Mouse (Mus musculus) limb, embryonic 11.5 days (tissue): ENCODE measurements around the gene Brf1. TPM values are rescaled to one million over a fixed set of nuclear protein-coding genes. Genes with fewer than 3 reads are reported as not detected.

Experiments
- ATAC-seq: fragments of 200-750 bp; cut with Nextera tagmentation; 2 replicates; pipeline ENCODE4 v1.8.0; 2017; ENCODE audit warnings: low read depth; ENCODE audit not compliant: insufficient number of reproducible peaks, low FRiP score, low TSS enrichment
- DNase-seq: peaks from one replicate; pipeline ENCODE4 v3.0.0-alpha.2; 2015; ENCODE audit warnings: low spot score
- H3K27ac ChIP-seq: fragments of 300-500 bp; sonication (generic); replicated peaks from 2 replicates; pipeline ENCODE4 v1.5.1; 2014; ENCODE audit warnings: low read depth, mild to moderate bottlenecking, low read length
- H3K27me3 ChIP-seq: fragments of 300-500 bp; sonication (generic); 2 replicates; pipeline ENCODE4 v1.6.1; 2014; ENCODE audit warnings: mild to moderate bottlenecking, low read length, mixed read lengths; ENCODE audit not compliant: control insufficient read depth, insufficient read depth
- H3K36me3 ChIP-seq: fragments of 300-500 bp; sonication (generic); 2 replicates; pipeline ENCODE4 v1.6.1; 2014; ENCODE audit warnings: mild to moderate bottlenecking, low read length, moderate library complexity, mixed read lengths; ENCODE audit not compliant: control insufficient read depth, insufficient read depth
- H3K4me1 ChIP-seq: fragments of 300-500 bp; sonication (generic); 2 replicates; pipeline ENCODE4 v1.6.1; 2014; ENCODE audit warnings: low read length, mixed read lengths; ENCODE audit not compliant: control insufficient read depth, insufficient read depth
- H3K4me2 ChIP-seq: fragments of 300-500 bp; sonication (generic); 2 replicates; pipeline ENCODE4 v1.6.1; 2014; ENCODE audit warnings: low read depth, mild to moderate bottlenecking, moderate library complexity; ENCODE audit not compliant: severe bottlenecking
- H3K4me3 ChIP-seq: fragments of 300-500 bp; sonication (generic); 2 replicates; pipeline ENCODE4 v1.5.1; 2014; ENCODE audit warnings: low read depth, low read length
- H3K9ac ChIP-seq: fragments of 300-500 bp; sonication (generic); 2 replicates; pipeline ENCODE4 v1.6.1; 2014; ENCODE audit warnings: mild to moderate bottlenecking, low read length
- H3K9me3 ChIP-seq: fragments of 300-500 bp; sonication (generic); 2 replicates; pipeline ENCODE4 v1.6.1; 2016; ENCODE audit warnings: low read length; ENCODE audit not compliant: control insufficient read depth
- WGBS: fragments of 180-500 bp; shearing (Covaris S2); extraction: QIAGEN DNeasy Blood & Tissue Kit; methylation state at CpG from one replicate; pipeline ENCODE4 v1.1.7; 2014; 5-methylcytosine and 5-hydroxymethylcytosine counted together
- polyA plus RNA-seq: library from polyadenylated mRNA; unstranded; fragments of >200 nt; fragmentation: Nextera tagmentation; extraction: Ambion mirVana; gene quantifications from 2 replicates; pipeline ENCODE4 v1.2.1, GENCODE M21; 2014

Gene Brf1
- polyA plus RNA-seq, 1 experiment from 2014 or later, result 58.8 TPM

- H3K4me3 ChIP-seq, result no peak overlapping the region
- DNase-seq (no peak), ATAC-seq (no peak)
- H3K9ac ChIP-seq, result no peak overlapping the region
- H3K27me3 ChIP-seq, result no peaks in the 10 kb centered on the region
- no peak overlapping the region for H3K4me2 ChIP-seq
- WGBS, result 94% methylated on average over 2 of the region's 2 CpGs
- no peak overlapping the region for H3K27ac ChIP-seq
- 0 out of 2 replicates have a peak, but pooled peaks cover under 1% of the 10 kb centered on the region for H3K4me1 ChIP-seq
- H3K36me3 ChIP-seq, result no peaks in the 10 kb centered on the region
- H3K9me3 ChIP-seq, result no peaks in the 10 kb centered on the region
These were observed 27.0 kb upstream of the Brf1 start for GRCm38 (mm10) chr12:113027495-113027894.

- Histone ChIP-seq H3K27ac (no peak overlapping the region), H3K9ac (no peak overlapping the region), H3K4me1 (no peaks in the 10 kb centered on the region), H3K36me3 (no peaks in the 10 kb centered on the region), H3K9me3 (no peaks in the 10 kb centered on the region), H3K4me2 (no peak overlapping the region), H3K4me3 (no peak overlapping the region), H3K27me3 (no peaks in the 10 kb centered on the region)
- WGBS, result 100% methylated on average over 1 of the region's 1 CpGs
- DNase-seq (no peak), ATAC-seq (no peak)
These were observed 26.1 kb upstream of the Brf1 start for GRCm38 (mm10) chr12:113026557-113026956.

DNA sequence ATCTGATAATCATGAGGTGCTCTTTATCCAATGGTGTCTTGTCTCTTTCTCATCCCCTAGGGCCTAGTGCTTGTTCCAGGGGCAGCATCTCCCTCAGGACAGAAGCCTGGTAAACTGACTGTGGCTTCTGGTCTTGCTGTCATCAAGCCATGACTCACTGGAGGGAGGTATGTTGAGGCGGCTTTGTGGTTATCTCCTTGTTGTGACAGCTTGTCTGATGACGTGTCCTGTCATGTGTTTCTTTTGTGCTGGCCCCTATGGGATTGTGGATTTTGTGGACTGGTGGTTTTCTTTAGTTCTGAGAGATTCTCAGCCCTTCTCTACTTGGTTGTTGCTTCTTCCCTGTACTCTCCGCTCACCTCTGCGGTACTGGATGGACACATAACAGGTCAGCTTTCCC lies 22.6 kb upstream of the Brf1 start:
- H3K4me1 ChIP-seq, result no peaks in the 10 kb centered on the region
- 94% methylated on average over 4 of the region's 4 CpGs for WGBS
- H3K4me3 ChIP-seq, result no peak overlapping the region
- no peaks in the 10 kb centered on the region for H3K9me3 ChIP-seq
- DNase-seq (no peak), ATAC-seq (no peak)
- H3K9ac ChIP-seq, result no peak overlapping the region
- H3K27me3 ChIP-seq, result no peaks in the 10 kb centered on the region
- H3K27ac ChIP-seq, result no peak overlapping the region
- no peak overlapping the region for H3K4me2 ChIP-seq
- no peaks in the 10 kb centered on the region for H3K36me3 ChIP-seq

DNA sequence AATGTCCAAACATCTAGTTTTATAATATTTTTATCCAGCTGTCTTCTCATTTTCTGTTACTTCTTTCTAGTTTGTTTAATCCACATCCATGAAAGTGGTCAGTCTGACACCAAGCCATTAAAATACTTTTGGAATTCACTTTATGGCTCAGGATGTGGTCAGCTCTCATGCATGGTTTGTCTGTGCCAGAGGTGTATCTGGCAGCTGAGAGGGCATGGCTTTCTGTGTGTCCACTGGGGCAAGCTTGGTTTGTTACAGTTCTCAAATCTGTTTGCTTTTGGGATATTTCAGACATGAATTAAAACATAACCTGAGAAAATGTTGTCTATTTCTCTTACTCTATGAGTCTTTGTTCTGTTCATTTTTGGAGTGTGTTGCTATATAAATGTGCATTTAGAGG lies 21.0 kb upstream of the Brf1 start:
- no peak overlapping the region for H3K4me2 ChIP-seq
- H3K27me3 ChIP-seq, result no peaks in the 10 kb centered on the region
- no peaks in the 10 kb centered on the region for H3K9me3 ChIP-seq
- no peak overlapping the region for H3K27ac ChIP-seq
- no peak for DNase-seq
- no peaks in the 10 kb centered on the region for H3K36me3 ChIP-seq
- no peak overlapping the region for H3K9ac ChIP-seq
- ATAC-seq, result no peak
- H3K4me1 ChIP-seq, result no peaks in the 10 kb centered on the region
- H3K4me3 ChIP-seq, result no peak overlapping the region

- no peak overlapping the region for H3K4me3 ChIP-seq
- no peak overlapping the region for H3K4me2 ChIP-seq
- peaks cover 11% of the 10 kb centered on the region; the same call in 1 of the 2 replicates for H3K4me1 ChIP-seq
- no peak overlapping the region for H3K9ac ChIP-seq
- H3K27ac ChIP-seq, result no peak overlapping the region
- ATAC-seq (no peak), DNase-seq (no peak)
- H3K27me3 ChIP-seq, result no peaks in the 10 kb centered on the region
- 93% methylated on average over 4 of the region's 4 CpGs for WGBS
- no peaks in the 10 kb centered on the region for H3K9me3 ChIP-seq
- H3K36me3 ChIP-seq, result no peaks in the 10 kb centered on the region
These were observed 18.3 kb upstream of the Brf1 start for GRCm38 (mm10) chr12:113018763-113019162.

DNA sequence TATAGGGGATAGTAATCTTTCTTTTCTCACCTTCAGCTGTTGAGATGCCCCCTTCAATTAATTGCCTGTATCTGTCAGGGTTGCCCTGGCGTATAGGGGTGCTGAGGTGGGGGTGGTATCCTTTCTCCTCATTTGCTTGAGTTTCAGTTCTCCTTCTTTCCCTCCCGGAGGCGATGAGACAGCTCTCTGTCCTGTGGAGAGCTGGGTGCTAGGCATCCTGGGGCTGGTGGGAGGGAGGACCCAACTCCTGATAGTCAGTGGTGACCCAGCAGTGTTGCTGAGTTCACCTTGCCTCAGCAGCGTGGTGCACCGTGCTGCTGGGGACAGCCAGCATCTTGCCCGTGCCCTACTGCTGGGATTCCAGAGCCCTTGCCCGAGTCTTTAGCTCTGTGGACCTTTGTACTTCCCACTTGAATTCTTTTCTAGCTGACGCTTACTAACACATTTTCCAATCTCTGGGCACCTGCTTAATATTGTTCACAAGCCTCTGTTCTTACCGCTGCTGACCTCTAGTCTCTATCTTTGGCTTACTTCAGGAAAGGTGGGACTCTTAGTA lies 17.0 kb upstream of the Brf1 start:
- Histone ChIP-seq H3K4me3 (no peak overlapping the region), H3K9me3 (no peaks in the 10 kb centered on the region), H3K4me1 (peaks cover 20% of the 10 kb centered on the region), H3K9ac (no peak overlapping the region), H3K36me3 (no peaks in the 10 kb centered on the region), H3K4me2 (no peak overlapping the region), H3K27me3 (no peaks in the 10 kb centered on the region), H3K27ac (no peak overlapping the region)
- no peak for ATAC-seq
- 76% methylated on average over 9 of the region's 9 CpGs for WGBS
- no peak for DNase-seq

GRCm38 (mm10) chr12:113016976-113017375 lies 16.5 kb upstream of the Brf1 start:
- ATAC-seq, result no peak
- Histone ChIP-seq H3K4me3 (no peak overlapping the region), H3K9ac (no peak overlapping the region)

GRCm38 (mm10) chr12:113015956-113016355 lies 15.5 kb upstream of the Brf1 start:
- no peak overlapping the region for H3K4me2 ChIP-seq
- no peak overlapping the region for H3K27ac ChIP-seq
- H3K9ac ChIP-seq, result no peak overlapping the region
- no peaks in the 10 kb centered on the region for H3K36me3 ChIP-seq
- H3K9me3 ChIP-seq, result no peaks in the 10 kb centered on the region
- H3K4me3 ChIP-seq, result no peak overlapping the region
- 82% methylated on average over 4 of the region's 4 CpGs for WGBS
- DNase-seq, result no peak
- ATAC-seq, result no peak
- H3K4me1 ChIP-seq, result peaks cover 22% of the 10 kb centered on the region
- no peaks in the 10 kb centered on the region for H3K27me3 ChIP-seq

More at GRCm38 (mm10) chr12:113016976-113017375, 16.5 kb upstream of the Brf1 start:
- H3K9me3 ChIP-seq, result no peaks in the 10 kb centered on the region
- no peaks in the 10 kb centered on the region for H3K27me3 ChIP-seq
- no peak overlapping the region for H3K27ac ChIP-seq
- no peak for DNase-seq
- 74% methylated on average over 8 of the region's 8 CpGs for WGBS
- peaks cover 22% of the 10 kb centered on the region for H3K4me1 ChIP-seq
- H3K4me2 ChIP-seq, result no peak overlapping the region
- no peaks in the 10 kb centered on the region for H3K36me3 ChIP-seq
